Mouse (Mus musculus): ENCODE measurements at regions not wholly inside any gene's neighbourhood (a gene's known extent, or its start where the extent isn't known, plus 50 kb on each side); places are given as distances from the start of the nearest gene placed in this dataset.

DNA sequence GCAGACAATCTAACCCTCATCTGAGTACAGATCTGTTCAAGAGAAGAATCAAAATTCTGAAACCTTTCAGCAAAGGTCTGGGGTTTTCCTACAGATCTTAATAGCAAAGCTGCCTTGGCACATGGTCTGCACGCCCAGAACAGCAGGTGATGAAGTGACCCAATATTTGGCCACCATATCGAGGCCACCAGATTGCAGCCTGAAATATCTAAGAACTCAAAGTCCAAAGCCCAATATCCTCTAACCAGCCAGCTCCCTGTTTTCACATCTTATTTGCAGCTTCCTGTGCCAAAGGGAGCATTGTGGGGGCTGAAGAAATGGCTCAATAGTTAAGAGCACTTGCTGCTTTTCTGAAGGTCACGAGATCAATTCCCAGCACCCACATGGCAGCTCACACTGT lies 52.8 kb upstream of the Rgs7 start:
- peak; percentile 58 for DNase-seq

All from cerebellum, adult 8-10 months (tissue).